Mouse (Mus musculus) layer of hippocampus, postnatal 25 days (tissue): ENCODE results near the gene Ano10. TPM values are rescaled to one million over a fixed set of nuclear protein-coding genes. Genes with fewer than 3 reads are reported as not detected.

ENCODE experiments used
- DNase-seq, 2 experiments: peaks; one replicate each; pipeline ENCODE4 v3.0.0; 2022; ENCODE audit warnings: mixed read lengths in 2 of 2, low spot score in 1 of 2; ENCODE audit errors: extremely low spot score in 1 of 2
- total RNA-seq, 2 experiments: library from RNA; stranded (reverse); gene quantifications; 2 replicates each; pipeline ENCODE4 v1.2.3; 2021

Gene Ano10
- total RNA-seq, 2 experiments from 2014 or later = 22.1 to 24.9 TPM

- DNase-seq = peak in 1 of 2 experiments; percentile 33
These were observed 46.1 kb downstream of the Ano10 start for GRCm38 (mm10) chr9:122248168-122248567.

GRCm38 (mm10) chr9:122247430-122248027 lies 46.7 kb downstream of the Ano10 start:
- DNase-seq = peak; percentile 68 to 92

GRCm38 (mm10) chr9:122245879-122246278 lies 48.3 kb downstream of the Ano10 start:
- DNase-seq = no peak

GRCm38 (mm10) chr9:122245471-122245870 lies 48.8 kb downstream of the Ano10 start:
- DNase-seq = no peak

GRCm38 (mm10) chr9:122244800-122245165 lies 49.4 kb downstream of the Ano10 start:
- DNase-seq = no peak

- DNase-seq = peak in 1 of 2 experiments; percentile 69
These were observed 50.0 kb downstream of the Ano10 start for GRCm38 (mm10) chr9:122244080-122244799.

- DNase-seq = no peak
These were observed 50.9 kb downstream of the Ano10 start for GRCm38 (mm10) chr9:122243297-122243696.

- no peak for DNase-seq
These were observed 51.4 kb downstream of the Ano10 start for GRCm38 (mm10) chr9:122242856-122243255.

- no peak for DNase-seq
These were observed 52.3 kb downstream of the Ano10 start for GRCm38 (mm10) chr9:122241812-122242400.

GRCm38 (mm10) chr9:122240629-122241199 lies 53.5 kb downstream of the Ano10 start:
- no peak for DNase-seq

- DNase-seq = no peak
These were observed 59.5 kb downstream of the Ano10 start for GRCm38 (mm10) chr9:122234741-122235140.

- DNase-seq = no peak
These were observed 60.3 kb downstream of the Ano10 start for GRCm38 (mm10) chr9:122233972-122234345.

- no peak for DNase-seq
These were observed 60.8 kb downstream of the Ano10 start for GRCm38 (mm10) chr9:122233316-122233971.

GRCm38 (mm10) chr9:122232912-122233311 lies 61.3 kb downstream of the Ano10 start:
- no peak for DNase-seq

- no peak for DNase-seq
These were observed 63.5 kb downstream of the Ano10 start for GRCm38 (mm10) chr9:122230701-122231100.

GRCm38 (mm10) chr9:122226419-122226818 lies 67.8 kb downstream of the Ano10 start:
- no peak for DNase-seq

- DNase-seq = no peak
These were observed 68.9 kb downstream of the Ano10 start for GRCm38 (mm10) chr9:122225309-122225708.

- DNase-seq = no peak
These were observed 71.2 kb downstream of the Ano10 start for GRCm38 (mm10) chr9:122223005-122223404.

- DNase-seq = no peak
These were observed 74.3 kb downstream of the Ano10 start for GRCm38 (mm10) chr9:122219934-122220333.

- no peak for DNase-seq
These were observed 77.2 kb downstream of the Ano10 start for GRCm38 (mm10) chr9:122216945-122217529.

GRCm38 (mm10) chr9:122215118-122215517 lies 79.1 kb downstream of the Ano10 start:
- no peak for DNase-seq
